Mouse (Mus musculus): ENCODE data around the gene Rpl10a.

The Rpl10a gene

DNA sequence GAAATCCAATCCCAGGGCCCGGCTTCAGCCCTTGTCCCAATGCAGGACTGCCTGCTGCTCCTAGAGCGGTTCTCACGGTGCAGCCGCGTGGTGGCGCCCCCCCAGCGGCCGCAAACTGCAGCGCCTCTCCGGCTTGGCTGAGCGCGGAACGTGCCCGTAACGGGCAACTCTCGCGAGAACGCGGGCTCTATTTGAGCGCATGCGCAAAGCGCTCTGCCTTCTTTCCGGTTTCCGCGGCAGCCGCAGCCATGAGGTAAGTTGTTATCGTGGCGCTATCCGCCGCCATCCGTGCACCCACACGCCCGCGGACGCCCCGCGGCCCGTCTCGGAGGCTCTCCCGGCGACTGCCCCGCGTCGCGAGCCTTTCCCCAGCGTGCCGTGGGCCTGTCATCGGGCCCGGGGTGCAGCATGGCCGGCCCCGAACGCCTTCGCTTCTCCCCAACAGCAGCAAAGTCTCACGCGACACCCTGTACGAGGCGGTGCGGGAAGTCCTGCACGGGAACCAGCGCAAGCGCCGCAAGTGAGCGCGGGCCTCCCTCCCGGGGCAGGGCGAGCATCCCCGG, at the start of gene Rpl10a:
TSS of gene Rpl10a (plus strand) at position 106 of the 563 bp plus-strand sequence.
- peak; percentile 92 for DNase-seq (ENCODE audit: low read depth, low spot score)

DNA sequence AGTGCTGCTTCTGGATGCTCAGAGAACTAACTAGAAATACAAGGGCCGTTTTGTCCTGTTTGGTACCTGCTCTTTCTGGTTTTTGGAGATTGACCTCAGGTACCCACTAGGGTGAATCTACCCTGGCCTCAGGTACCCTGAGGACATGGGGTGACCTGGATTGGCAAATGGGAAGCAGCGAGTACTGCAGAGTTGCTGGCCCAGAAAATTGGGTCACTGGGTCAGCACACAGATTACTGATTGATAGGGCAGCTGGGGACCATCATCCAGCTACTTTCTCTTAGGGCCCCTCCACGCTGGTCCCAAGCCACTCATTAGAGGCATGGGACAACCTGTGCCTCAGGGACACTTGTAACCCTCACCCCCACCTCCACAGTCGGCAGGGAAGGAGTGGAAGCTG, 49.0 kb upstream of the Rpl10a start:
- DNase-seq (ENCODE audit: low read depth, low spot score), result no peak

DNA sequence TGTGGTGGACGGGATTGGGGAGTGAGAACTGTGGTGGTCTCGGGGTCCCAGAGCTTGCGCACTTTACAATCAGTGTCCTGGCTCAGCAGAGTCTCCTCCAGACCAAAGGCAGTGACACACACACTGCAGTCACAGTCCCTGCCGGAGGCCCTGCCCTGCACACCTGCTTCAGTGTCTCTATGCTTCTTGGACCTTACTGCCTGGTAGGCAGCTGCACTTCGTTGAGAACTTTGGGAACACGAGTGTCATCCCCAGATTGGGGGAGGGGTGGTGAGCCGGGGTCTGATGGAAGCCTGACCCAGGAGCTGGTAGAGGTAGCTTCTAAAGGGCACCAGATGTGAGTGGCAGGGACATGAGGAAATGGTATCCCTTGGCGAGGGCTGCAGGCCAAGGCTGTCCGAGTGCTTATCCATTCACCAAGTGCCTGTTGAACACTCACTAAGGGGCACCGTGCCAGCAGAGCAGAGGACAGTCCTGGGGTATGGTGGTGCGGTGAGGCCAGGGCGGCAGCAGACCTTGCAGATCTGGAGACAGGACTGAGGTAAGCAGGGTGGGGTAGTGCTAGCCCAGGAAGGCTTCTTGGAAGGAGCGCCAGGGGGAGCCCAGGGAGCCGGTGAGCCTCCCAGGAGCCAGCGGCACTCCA, 48.4 kb upstream of the Rpl10a start:
- DNase-seq (ENCODE audit: low read depth, low spot score), result no peak

DNA sequence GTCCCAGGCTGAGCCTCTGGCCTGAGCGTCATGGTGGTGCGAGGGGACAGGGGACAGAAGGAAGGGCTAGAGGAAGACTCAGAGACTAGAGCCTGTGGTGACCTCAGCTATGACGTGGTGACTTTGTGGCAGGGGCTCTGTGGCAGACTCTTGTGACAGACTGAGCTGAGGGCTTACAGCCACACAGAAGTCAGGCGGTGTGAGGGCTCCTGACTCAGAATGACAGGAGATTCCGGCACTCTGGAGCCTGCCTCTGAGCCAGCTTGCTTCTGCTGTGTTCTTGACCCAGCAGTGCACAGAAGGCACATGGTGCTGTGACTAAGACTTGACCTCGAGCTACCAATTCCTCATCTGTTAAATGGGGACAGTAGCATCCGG, 47.9 kb upstream of the Rpl10a start:
- DNase-seq (ENCODE audit: low read depth, low spot score), result no peak

DNA sequence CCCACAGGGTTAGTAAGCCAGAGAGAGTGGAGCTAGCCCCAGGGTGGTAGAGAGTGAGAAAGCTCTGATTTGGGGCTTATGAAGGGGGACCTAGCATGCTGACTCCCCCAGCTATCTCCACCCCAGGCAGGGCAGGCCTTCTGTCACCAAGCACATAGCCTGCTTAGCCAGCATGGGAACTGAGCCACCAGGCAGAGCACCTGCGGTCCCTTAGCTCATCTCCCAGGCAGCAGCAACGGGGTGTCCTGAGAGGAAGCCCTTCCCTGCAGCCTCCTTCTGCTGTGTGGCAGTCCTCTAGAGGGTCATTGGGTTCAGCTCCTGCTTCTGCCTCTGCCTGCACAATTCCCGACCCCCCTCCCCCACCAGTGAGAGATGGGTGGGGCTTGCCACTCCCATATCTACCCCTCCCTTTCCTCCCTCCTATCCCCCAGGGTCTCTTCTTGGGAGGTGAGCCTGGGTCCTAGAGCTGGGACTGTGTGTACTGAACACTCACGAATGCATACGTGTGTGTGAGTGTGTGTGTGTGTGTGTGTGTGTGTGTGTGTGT, 47.4 kb upstream of the Rpl10a start:
- no peak for DNase-seq (ENCODE audit: low read depth, low spot score)

DNA sequence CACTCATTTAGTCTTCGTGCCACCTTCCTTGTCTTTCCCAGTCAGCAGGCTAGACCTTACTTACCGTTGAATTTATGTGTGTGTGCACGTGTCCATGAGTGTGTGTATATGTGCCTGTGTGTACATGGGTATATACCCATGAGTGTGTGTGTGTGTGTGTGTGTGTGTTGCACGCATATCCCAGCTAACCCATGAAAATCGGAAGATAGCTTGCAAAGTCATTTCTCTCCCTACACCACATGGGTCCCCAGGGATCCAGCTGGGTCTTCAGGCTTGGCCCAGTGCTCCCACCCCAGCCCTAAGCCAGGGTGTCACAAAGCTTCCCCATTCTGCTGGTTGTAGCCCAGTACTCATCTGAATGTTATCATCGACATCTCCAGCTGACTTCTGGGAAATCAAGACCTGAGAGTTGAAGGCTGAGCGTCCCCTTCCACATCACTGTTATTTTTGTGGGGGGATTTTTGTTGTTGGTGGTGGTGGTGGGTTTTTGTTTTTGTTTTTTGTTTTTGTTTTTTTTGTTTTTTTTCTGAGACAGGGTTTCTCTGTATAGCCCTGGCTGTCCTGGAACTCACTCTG, 46.3 kb upstream of the Rpl10a start:
- no peak for DNase-seq (ENCODE audit: low read depth, low spot score)

DNA sequence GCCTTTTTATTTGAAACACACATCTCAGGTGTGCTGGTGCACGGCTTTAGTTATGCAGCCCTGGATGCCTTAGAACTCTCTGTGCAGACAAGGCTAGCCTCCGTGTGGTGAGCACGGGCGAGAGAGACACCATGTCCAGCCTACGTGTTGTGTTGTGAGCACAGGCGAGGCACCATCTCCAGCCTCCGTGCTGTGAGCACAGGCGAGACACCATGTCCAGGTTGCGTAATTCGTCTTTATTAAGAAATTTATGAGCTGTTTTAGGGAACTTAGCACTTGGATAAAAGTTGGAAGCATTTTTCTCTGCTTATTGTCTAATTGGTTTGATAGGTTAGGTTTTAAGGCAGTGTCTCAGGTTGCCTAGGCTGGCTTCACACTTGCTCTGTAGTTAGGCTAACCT, 45.1 kb upstream of the Rpl10a start:
- no peak for DNase-seq (ENCODE audit: low read depth, low spot score)

DNA sequence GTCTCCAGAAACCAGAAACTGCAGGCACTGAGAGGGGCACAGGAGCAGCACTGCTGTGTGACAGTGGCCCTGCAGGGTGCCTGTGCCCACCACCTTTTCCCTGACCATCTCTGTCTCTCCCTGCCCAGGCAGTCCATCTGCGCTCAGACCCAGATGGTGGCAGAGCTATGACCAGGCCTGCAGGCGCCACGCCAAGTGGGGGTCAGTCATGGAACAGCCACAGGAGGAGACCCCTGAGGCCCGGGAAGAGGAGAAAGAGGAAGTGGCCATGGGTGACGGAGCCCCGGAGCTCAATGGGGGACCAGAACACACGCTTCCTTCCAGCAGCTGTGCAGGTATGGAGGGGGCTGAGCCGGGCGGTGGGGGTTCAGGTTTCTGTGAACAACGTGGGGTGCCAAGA, 42.1 kb upstream of the Rpl10a start:
- DNase-seq (ENCODE audit: low read depth, low spot score), result no peak

DNA sequence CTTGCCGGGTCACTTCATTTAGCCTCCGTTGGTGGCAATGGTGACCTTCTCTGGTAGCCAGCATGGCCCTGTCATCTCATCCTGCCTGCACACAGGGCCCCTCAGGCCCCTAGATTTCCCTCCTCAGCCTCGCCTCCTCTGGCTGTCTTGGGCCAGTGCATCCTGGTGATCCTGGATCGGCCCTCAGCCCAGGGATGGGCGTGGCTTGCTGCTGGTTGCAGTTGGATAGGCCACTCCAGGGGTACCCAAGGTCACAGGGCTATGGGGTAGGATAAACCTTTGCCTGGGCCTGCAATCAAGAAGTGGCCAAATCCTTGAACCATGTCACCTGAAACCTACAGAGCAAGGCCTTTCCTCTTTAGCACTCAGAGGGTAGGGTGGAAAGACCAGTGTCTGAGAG, 41.3 kb upstream of the Rpl10a start:
- no peak for DNase-seq (ENCODE audit: low read depth, low spot score)

DNA sequence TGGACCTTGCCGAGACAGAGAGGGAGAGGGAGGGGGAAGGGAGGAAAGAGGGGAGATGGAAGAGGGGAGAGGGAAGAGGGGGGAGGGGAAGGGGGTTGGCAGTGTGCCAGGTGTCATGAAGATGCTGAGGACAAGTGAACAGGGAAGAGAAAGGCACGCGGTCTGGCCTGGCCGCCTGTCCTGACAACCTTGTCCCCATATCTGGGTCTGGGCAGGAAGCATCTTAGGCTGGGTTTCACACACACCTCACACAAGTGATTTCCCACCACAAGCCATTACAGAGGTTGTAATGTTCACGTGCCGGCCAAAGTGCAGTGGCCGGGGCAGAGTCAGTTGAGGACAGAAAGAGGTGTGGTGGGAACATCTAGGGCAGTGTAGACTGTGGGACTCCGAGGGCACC, 40.7 kb upstream of the Rpl10a start:
- DNase-seq (ENCODE audit: low read depth, low spot score), result no peak

DNA sequence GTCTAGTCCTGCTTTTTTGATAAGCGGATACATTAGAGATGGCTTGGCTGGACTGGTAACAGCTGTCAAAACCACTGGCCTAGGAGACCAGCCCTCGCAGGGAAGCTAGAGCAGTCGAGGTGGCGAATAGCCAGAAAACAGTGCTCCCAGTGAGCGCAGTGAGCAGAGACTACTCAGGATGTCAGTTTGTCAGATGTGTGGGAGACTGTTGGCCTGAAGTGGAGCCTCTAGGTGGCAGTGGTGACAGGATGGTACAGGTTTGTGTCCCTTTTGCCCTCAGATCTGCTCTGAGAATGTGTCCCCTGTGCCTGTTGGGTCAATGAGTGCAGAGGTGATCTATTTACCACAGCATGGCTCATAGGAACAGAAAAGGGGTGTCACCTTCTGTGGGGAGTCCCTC, 40.3 kb upstream of the Rpl10a start:
- DNase-seq (ENCODE audit: low read depth, low spot score), result no peak

DNA sequence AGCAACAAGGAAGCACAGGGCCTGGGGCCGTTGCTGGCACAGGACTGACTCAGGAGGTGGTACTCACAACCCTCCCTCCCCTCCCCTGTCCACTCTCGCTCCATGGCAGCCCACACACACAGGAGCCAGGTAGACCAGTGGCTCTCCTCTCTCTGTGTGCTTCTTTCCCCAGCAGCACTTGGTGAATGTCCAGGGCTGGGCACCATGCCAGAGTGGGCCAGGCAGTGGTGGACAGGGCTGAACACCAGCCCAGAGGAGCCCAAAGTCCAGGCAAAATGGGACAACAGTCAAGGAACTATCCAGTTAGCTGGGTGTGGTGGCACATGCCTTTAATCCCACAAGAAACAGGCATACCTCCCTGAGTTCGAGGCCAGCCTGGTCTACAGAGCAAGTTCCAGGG, 38.0 kb upstream of the Rpl10a start:
- no peak for DNase-seq (ENCODE audit: low read depth, low spot score)

DNA sequence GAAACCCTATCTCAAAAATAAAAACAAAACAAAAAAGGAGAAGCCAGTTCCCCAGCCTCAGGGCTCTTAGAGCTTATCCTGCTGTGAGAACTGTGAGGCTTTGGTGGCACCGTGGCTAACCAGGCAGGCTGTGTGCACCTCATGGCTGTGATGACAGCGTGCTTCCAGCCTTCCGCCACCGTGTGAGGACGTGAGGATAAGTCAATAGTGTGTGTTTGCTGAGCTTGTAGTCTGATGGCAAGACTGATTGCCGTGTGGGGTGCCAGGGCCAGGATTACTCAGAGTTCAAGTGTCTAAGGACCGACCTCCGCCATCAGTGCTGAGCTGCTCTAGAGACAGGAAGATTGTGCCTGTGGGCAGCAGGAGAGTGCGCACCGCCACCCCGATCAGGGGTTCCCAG, 37.6 kb upstream of the Rpl10a start:
- DNase-seq (ENCODE audit: low read depth, low spot score), result no peak

DNA sequence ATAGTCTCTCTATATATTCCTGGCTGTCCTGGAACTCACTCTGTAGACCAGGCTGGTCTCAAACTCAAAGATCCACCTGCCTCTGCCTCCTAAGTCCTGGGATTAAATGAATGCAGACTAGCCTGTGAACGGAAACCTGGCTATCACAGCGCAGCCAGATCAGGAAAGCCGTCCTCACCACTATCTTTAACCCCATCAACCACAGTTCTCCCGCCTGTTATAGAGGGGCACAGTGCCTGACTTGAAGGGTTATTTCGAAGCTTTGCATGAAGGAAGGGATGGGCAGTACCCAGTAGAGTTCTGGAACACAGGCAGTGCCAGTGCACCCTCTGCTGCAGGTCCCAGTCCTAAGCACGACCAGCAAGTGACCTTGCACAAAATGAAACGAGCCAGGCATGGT, 36.9 kb upstream of the Rpl10a start:
- no peak for DNase-seq (ENCODE audit: low read depth, low spot score)

DNA sequence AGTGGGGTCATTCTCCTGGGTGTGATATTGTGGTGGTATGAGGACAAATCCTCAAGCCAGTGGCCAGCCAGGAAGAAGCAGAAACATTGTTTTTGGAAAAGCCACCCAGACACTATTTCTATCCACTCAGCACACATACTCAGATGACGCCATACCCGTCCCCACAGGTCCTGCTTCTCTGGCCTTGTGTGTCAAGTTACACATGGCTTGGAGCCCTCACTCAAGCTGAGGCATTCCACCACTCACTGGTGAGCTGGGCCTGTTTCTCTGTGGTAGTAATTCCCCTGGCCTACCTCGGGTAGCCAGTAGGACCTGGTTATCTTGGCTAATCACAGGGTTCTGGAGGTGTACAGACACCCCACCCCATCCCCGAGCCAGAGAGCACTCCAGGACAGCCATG, 34.6 kb upstream of the Rpl10a start:
- no peak for DNase-seq (ENCODE audit: low read depth, low spot score)

DNA sequence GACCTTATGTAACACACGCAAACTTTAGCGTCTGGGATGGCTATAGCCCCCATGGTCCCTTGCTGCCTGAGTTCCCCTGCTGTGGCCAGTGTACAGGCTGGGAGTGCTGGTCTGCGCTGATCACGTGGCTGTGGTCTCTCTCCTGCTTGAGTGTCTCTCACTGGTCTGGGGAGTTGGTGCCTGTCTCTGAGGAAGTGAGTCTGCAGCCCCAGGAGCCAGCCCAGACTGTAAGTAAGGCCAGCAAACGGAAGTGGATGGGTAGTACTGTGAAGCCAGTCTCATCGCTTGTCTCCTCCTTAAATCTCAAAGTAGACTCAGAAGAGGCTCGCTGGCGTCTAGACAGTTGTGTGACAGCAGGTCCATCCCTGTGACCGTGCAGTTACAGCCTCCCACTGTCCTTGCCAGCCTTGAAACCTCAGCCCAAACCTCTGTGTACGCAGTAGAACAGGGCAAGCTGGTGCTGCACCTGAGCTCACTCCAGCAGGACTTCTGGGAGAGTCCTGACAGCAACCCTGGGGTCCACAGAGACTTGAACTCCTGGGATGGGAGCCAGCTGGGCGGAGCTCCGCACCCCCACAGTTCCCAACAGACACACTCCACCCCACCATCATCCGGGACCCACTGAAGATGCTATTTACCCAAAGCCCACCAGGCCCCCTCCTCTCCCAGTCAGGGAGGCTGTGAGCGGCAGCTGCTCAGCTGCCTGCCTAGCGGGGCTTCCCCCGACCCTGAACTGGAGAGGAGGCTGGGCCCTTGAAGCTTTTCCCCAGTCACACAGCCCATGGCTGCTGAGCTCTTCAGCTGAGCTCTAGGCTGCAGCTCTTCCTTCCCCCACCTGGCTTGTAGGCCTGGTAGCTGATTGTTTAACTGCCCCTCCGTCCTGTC, 33.6 kb upstream of the Rpl10a start:
- no peak for DNase-seq (ENCODE audit: low read depth, low spot score)

DNA sequence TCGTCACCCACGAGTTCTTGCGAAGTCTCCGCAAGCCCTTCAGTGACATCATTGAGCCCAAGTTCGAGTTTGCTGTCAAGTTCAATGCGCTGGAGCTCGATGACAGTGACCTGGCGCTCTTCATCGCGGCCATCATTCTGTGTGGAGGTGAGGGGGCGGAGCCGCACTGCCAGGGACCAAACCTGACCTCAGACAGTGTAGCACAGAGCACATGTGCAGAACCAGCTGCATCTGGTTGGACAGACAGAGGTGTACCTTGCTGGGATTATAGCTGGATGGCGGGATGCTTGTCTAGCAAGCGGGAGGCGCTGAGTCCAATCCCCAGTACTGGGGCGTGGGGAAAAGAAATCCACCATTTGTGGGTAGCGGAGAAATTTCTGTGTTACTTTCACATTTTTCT, 29.4 kb upstream of the Rpl10a start:
- no peak for DNase-seq (ENCODE audit: low read depth, low spot score)

DNA sequence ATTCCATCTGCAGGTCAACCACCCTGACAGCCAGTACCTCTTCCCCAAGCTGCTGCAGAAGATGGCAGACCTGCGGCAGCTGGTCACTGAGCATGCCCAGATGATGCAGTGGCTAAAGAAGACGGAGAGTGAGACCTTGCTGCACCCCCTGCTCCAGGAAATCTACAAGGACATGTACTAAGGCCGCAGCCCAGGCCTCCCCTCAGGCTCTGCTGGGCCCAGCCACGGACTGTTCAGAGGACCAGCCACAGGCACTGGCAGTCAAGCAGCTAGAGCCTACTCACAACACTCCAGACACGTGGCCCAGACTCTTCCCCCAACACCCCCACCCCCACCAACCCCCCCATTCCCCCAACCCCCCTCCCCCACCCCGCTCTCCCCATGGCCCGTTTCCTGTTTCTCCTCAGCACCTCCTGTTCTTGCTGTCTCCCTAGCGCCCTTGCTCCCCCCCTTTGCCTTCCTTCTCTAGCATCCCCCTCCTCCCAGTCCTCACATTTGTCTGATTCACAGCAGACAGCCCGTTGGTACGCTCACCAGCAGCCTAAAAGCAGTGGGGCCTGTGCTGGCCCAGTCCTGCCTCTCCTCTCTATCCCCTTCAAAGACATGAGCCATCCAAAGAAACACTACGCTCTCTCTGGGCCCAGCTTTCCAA, 28.5 kb upstream of the Rpl10a start:
- DNase-seq (ENCODE audit: low read depth, low spot score), result no peak

DNA sequence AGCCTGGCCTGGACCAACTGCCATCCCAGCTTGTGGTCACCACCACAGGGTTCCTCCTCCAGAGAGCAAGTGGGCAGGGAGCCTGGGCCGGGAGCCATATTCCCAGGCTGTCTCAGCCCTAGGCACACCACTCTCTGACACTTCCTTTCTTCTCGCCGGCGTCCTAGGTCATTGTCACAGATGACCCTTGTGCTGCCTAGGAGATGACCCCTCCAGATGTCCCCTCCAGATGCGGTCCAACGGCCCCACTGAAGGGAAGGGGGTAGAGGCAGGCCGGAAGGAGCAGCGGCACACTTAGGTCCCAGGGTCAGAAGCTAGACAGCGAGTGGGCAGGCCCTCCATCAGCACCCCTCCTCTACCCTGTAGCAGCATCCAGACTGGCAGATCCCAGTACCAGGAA, 27.9 kb upstream of the Rpl10a start:
- DNase-seq (ENCODE audit: low read depth, low spot score), result no peak

DNA sequence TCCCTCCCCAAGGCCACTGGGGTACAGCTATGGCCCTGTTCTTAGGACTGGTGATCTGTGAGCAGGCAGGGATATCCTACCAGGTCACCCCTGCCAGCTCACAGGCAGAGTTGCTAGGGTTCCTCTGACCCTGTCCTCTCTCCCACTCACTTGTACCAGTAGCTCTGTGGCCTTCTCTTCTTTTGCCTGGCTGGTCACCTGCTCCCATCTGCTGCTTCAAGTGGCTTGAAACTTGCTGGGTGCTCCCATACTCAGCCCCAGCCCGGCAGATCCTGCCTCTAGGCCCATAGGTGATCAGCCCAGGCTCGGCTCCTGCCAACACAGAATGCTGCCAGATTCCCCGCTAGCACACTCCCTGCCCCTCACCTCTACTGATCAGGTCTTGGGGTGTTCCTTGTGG, 27.4 kb upstream of the Rpl10a start:
- no peak for DNase-seq (ENCODE audit: low read depth, low spot score)

DNA sequence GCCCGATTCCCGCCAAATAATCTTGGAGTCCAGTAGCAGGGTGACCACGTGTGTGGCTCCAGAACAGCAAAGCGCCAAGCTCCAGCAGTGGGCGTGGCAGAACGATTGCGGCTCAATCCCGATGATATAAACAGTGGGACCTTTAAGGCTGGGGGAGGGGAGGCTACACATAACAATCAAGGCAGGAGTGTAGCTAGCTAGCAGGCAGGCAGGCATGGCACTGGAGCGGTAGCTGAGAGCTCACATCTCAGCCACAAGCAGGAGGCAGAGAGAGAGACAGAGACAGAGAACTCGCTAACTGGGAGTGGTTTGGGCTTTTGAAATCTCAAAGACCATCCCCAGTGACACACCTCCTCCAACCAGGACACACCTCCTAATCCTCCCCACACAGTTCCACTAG, 23.1 kb upstream of the Rpl10a start:
- no peak for DNase-seq (ENCODE audit: low read depth, low spot score)
